Mouse (Mus musculus) kidney, adult 2 months (tissue): ENCODE measurements around the gene Tmem127.

Experiments used
- CTCF ChIP-seq: fragments of 200-500 bp; conservative IDR thresholded peaks from 2 replicates; pipeline ENCODE4 v1.5.1; 2011; ENCODE audit warnings: low read depth, mild to moderate bottlenecking, control low read depth, low read length, moderate library complexity, mixed read lengths; ENCODE audit not compliant: insufficient read depth, insufficient read length
- POLR2A ChIP-seq: fragments of 200-500 bp; IDR thresholded peaks from one replicate; pipeline ENCODE4 v1.6.1; 2011; ENCODE audit warnings: low read depth, low read length, control low read depth

DNA sequence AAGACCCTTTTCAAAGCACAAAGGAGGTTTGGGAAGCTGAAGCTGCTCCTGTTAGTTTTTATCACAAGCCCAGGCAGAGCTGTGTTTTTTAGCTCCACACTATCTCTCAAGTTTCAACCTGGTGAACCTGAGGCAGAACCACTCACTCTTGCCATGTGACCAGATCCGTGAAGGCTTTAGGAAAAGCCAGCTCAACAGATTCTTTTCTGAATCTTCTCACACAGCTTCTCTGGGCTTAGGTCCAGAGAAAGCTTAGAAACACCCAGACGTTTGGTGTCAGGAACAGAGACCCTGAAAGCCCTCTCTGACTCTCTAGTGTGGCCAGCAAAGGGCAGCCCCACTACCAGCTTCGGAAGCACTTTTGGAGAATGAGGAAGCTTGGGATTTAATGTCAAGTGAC, 3.7 kb downstream of the Tmem127 start:
- no peak for TF ChIP-seq CTCF
- TF ChIP-seq POLR2A: no peak
